Mouse (Mus musculus) forebrain, embryonic 16.5 days (tissue): ENCODE measurements at regions not wholly inside any gene's neighbourhood (a gene's known extent, or its start where the extent isn't known, plus 50 kb on each side); places are given as distances from the start of the nearest gene placed in this dataset.

Experiments
- ATAC-seq: fragments of 200-750 bp; cut with Nextera tagmentation; 2 replicates; pipeline ENCODE4 v1.8.0; 2017; ENCODE audit warnings: mild to moderate bottlenecking, moderate library complexity
- H3K27ac ChIP-seq: fragments of 300-500 bp; sonication (generic); 2 replicates; pipeline ENCODE4 v1.5.1; 2014; ENCODE audit warnings: low read length, control low read depth
- H3K27me3 ChIP-seq: fragments of 300-500 bp; sonication (generic); replicated peaks from 2 replicates; pipeline ENCODE4 v1.6.1; 2014; ENCODE audit warnings: low read length; ENCODE audit not compliant: control insufficient read depth, insufficient read depth
- H3K36me3 ChIP-seq: fragments of 300-500 bp; sonication (generic); 2 replicates; pipeline ENCODE4 v1.6.1; 2014; ENCODE audit not compliant: control insufficient read depth, insufficient read depth
- H3K4me1 ChIP-seq: fragments of 300-500 bp; sonication (generic); replicated peaks from 2 replicates; pipeline ENCODE4 v1.6.1; 2014; ENCODE audit warnings: low read length; ENCODE audit not compliant: control insufficient read depth, insufficient read depth
- H3K4me2 ChIP-seq: fragments of 300-500 bp; sonication (generic); 2 replicates; pipeline ENCODE4 v1.6.1; 2014; ENCODE audit warnings: mild to moderate bottlenecking, low read length, control low read depth
- H3K4me3 ChIP-seq: fragments of 300-500 bp; sonication (generic); replicated peaks from 2 replicates; pipeline ENCODE4 v1.5.1; 2014; ENCODE audit warnings: mild to moderate bottlenecking, low read length, control low read depth
- H3K9ac ChIP-seq: fragments of 300-500 bp; sonication (generic); replicated peaks from 2 replicates; pipeline ENCODE4 v1.6.1; 2014; ENCODE audit warnings: low read depth, low read length, control low read depth
- H3K9me3 ChIP-seq: fragments of 300-500 bp; sonication (generic); 2 replicates; pipeline ENCODE4 v1.6.1; 2016; ENCODE audit warnings: low read length; ENCODE audit not compliant: control insufficient read depth
- WGBS: fragments of 180-500 bp; shearing (Covaris S2); extraction: QIAGEN DNeasy Blood & Tissue Kit; methylation state at CpG from one replicate; pipeline ENCODE4 v1.1.7; 2014; 5-methylcytosine and 5-hydroxymethylcytosine counted together

DNA sequence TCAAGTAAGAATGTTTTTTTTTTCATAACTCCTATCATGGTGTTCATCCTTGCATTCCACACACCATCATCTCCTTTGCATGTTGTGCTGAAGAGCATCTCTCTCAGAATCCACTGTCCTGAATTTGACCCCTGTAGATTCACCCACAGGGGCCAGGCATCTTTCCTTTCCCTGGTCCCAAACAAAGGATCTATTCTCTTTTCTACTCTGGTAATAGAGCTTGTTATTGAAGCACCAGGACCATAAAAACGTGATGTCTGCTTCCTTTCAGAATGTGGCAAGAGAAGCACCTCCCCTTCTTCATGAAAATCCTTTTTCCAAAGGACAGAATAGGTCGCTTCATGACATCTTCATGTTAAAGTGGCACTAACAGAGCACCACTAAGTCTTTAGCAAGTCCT is 134.4 kb downstream of the Tmem161b start:
- no peaks in the 10 kb centered on the region for H3K9me3 ChIP-seq
- H3K4me3 ChIP-seq = no peak overlapping the region
- H3K36me3 ChIP-seq = no peaks in the 10 kb centered on the region
- no peak overlapping the region for H3K9ac ChIP-seq
- H3K27ac ChIP-seq = no peak overlapping the region
- no peak for ATAC-seq
- H3K27me3 ChIP-seq = no peaks in the 10 kb centered on the region
- H3K4me2 ChIP-seq = no peak overlapping the region
- H3K4me1 ChIP-seq = peaks cover 1% of the 10 kb centered on the region; the same call in 1 of the 2 replicates
- 31% methylated on average over 2 of the region's 2 CpGs for WGBS

DNA sequence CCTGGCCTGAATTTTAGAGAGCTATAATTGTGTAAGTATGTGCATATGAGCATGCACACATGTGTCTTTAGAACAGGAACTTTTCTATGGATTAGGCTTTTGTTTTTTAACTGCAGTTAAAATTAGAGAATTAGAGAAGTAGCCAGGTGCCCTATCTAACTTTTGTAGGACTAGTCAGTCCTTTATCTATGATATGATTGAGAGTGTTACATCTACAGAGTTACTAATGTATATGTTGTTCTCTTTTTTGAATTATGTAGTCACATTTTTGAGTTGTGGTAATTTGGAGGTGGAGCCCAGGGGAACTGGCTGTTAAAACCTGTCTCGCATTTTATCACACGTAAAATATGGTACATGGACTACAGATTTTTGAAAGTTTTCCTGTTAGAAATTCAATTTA is 138.4 kb downstream of the Tmem161b start:
- Histone ChIP-seq H3K27me3 (no peaks in the 10 kb centered on the region), H3K4me1 (no peaks in the 10 kb centered on the region), H3K4me3 (no peak overlapping the region), H3K9ac (no peak overlapping the region), H3K4me2 (no peak overlapping the region), H3K27ac (no peak overlapping the region), H3K36me3 (no peaks in the 10 kb centered on the region), H3K9me3 (0 out of 2 replicates have a peak, but pooled peaks cover under 1% of the 10 kb centered on the region)
- no peak for ATAC-seq
- WGBS = 98% methylated on average over 2 of the region's 2 CpGs

DNA sequence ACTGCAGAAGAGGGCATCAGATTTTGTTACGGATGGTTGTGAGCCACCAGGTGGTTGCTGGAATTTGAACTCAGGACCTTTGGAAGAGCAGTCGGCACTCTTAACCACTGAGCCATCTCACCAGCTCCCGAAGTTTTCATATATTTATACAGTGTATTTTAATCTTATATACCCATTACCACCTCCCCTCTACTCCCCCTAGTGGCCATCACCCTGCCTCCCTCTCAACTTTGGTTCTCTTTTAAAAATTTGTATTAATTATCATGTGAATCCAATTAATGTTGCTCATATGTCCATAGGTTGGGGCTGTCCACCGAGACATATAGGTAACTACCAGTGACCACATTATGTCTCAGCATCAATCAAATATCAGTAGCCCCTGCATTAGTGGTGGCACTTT is 142.0 kb downstream of the Tmem161b start:
- 89% methylated on average over 4 of the region's 4 CpGs for WGBS
- no peaks in the 10 kb centered on the region for H3K27me3 ChIP-seq

DNA sequence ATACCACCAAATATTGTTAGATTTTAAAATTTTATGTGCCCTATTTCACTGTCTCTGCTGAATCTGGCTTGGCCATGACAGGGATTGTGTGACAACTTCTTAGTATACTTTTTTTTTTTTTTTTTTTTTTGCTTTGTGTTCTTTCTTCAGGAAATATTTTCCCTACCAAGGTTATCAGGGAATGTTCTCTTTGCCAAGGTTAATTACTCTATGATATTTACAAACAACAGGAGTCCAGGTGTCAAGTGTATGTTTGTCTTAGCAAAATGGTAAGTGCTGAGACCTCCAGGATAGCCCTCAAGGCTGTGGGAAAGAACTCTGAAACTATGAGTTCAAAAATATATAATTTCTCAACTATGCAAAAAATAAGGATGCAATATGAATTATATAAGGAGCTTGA is 143.4 kb downstream of the Tmem161b start:
- peaks cover 5% of the 10 kb centered on the region; the same call in 1 of the 2 replicates for H3K9me3 ChIP-seq
- H3K27ac ChIP-seq = no peak overlapping the region
- H3K4me2 ChIP-seq = no peak overlapping the region
- H3K27me3 ChIP-seq = no peaks in the 10 kb centered on the region
- no peaks in the 10 kb centered on the region for H3K36me3 ChIP-seq
- H3K4me3 ChIP-seq = no peak overlapping the region
- no peak for ATAC-seq
- no peak overlapping the region for H3K9ac ChIP-seq
- no peaks in the 10 kb centered on the region for H3K4me1 ChIP-seq

More for the DNA sequence above, 142.0 kb downstream of the Tmem161b start:
- Histone ChIP-seq H3K4me2 (no peak overlapping the region), H3K4me1 (no peaks in the 10 kb centered on the region), H3K9me3 (peaks cover 5% of the 10 kb centered on the region; the same call in 1 of the 2 replicates), H3K9ac (no peak overlapping the region), H3K36me3 (no peaks in the 10 kb centered on the region), H3K4me3 (no peak overlapping the region), H3K27ac (no peak overlapping the region)
- no peak for ATAC-seq

DNA sequence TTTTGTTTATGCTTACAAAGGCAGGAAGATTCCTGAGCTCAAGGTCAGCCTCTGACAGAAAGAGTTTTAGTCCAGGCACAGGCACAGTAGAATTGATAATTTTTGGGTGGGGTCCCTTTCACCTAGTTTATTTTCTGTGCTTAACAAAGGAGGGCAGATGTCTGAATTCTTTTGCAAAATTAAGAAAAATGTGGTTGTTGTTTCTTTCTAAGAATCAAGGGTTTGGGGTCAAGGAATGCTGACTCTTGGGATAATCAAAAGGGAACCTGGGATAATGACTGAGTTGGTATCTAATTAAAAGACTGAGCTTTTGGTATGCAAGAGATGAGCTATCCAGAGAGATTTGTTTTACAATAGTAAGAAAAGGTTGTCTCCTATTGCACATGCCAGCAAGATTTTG is 143.9 kb downstream of the Tmem161b start:
- no peak for ATAC-seq
- peaks cover 5% of the 10 kb centered on the region; the same call in 1 of the 2 replicates for H3K9me3 ChIP-seq
- H3K4me3 ChIP-seq = no peak overlapping the region
- H3K9ac ChIP-seq = no peak overlapping the region
- H3K4me2 ChIP-seq = no peak overlapping the region
- no peaks in the 10 kb centered on the region for H3K27me3 ChIP-seq
- no peaks in the 10 kb centered on the region for H3K4me1 ChIP-seq
- no peaks in the 10 kb centered on the region for H3K36me3 ChIP-seq
- H3K27ac ChIP-seq = no peak overlapping the region

DNA sequence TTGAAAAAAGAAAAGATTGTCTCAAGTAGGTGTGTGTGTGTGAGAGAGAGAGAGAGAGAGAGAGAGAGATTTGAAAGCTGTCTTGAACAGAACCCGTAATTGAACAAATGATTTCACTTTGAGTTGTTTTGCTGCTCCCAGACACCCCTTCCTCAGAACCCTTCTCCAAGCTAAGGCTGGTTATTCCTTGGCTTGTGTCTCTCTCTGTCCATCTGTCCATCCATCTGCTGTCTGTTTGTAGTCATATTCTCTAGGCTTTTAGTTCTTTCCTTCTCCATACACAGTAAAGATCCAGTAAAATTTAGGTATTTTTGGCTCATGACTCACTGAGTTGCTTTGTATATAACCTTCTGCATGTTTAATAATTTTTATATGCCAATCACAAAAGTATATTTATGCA is 144.7 kb downstream of the Tmem161b start:
- Histone ChIP-seq H3K4me3 (no peak overlapping the region), H3K4me1 (no peaks in the 10 kb centered on the region), H3K36me3 (no peaks in the 10 kb centered on the region), H3K4me2 (no peak overlapping the region), H3K27ac (no peak overlapping the region), H3K27me3 (no peaks in the 10 kb centered on the region), H3K9me3 (peaks cover 5% of the 10 kb centered on the region; the same call in 1 of the 2 replicates), H3K9ac (no peak overlapping the region)
- 80% methylated on average over 1 of the region's 1 CpGs for WGBS
- no peak for ATAC-seq

DNA sequence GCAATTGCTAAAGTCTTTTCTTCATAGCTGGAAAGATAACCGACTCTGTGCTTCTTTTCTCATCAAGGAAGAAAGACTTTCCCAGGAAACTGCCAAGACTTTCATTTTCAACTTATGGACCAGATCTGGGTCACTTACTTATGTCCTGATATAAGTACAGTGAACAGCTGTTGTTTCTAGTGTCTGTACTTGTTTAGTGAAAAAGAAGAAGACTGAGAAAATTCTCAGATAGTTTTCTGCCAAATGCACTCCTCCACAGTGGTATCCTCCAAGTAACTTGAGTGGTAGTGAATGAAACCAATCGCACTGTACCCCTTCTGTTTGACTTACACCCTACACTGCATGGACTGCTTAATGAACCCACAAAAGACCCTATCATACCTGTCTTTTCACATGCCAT is 146.1 kb downstream of the Tmem161b start:
- WGBS = 89% methylated on average over 2 of the region's 2 CpGs
- Histone ChIP-seq H3K27ac (no peak overlapping the region), H3K27me3 (no peaks in the 10 kb centered on the region), H3K4me1 (no peaks in the 10 kb centered on the region), H3K4me2 (no peak overlapping the region), H3K9me3 (peaks cover 5% of the 10 kb centered on the region; the same call in 1 of the 2 replicates), H3K36me3 (no peaks in the 10 kb centered on the region), H3K4me3 (no peak overlapping the region), H3K9ac (no peak overlapping the region)
- no peak for ATAC-seq

DNA sequence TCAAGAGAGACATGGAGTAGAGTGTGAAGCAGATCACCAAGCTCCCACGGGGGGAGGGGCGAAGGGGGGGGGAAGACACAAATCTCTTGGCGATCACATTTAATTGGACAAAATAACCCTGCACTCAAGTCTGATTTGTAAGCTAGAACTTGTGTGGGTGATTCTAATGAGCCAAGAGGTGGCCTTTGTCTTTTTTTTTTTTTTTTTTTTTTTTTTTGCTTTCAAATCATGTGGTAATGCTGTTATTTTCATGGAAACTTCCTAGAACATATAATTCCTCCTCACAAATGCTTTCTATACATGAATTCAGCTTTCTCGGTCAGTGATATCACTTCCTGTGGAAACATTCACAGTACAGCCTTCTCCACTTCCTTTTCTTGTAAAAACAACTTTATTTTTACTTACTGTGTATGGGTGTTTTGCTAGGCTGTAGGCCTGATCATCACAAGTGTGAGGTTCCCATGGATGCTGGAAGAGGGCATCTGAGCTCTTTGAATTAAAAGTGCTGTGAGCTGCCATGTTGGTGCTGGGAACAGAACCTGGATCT is 152.7 kb downstream of the Tmem161b start:
- Histone ChIP-seq H3K9ac (no peak overlapping the region), H3K36me3 (no peaks in the 10 kb centered on the region), H3K27me3 (no peaks in the 10 kb centered on the region), H3K4me2 (no peak overlapping the region), H3K4me3 (no peak overlapping the region), H3K27ac (no peak overlapping the region), H3K4me1 (no peaks in the 10 kb centered on the region), H3K9me3 (no peaks in the 10 kb centered on the region)
- ATAC-seq = no peak
- 92% methylated on average over 4 of the region's 4 CpGs for WGBS

DNA sequence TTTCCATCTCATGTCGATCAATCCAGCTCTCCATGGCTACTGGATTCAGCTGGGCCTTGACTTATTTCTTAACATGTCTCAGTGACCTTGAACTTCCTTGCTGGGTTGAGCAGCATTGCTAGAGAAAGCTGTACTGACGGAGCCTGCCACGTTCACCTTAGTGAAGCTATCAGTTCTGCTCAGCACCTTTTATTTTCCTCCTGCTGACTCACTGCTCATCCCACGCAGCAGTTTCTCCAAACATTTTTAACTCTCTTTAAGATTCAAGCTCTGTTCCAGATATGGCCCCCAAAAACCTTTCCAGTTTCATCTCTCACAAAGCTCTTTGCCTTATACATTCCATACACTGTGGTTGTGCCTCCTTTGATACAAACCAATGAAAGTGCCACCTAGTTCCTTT is 153.8 kb downstream of the Tmem161b start:
- H3K27ac ChIP-seq = no peak overlapping the region
- no peaks in the 10 kb centered on the region for H3K9me3 ChIP-seq
- H3K4me1 ChIP-seq = no peaks in the 10 kb centered on the region
- no peaks in the 10 kb centered on the region for H3K36me3 ChIP-seq
- H3K9ac ChIP-seq = no peak overlapping the region
- no peak overlapping the region for H3K4me3 ChIP-seq
- no peaks in the 10 kb centered on the region for H3K27me3 ChIP-seq
- H3K4me2 ChIP-seq = no peak overlapping the region
- WGBS = 90% methylated on average over 4 of the region's 4 CpGs
- ATAC-seq = no peak
